Mouse (Mus musculus): ENCODE measurements around the gene Dffb. TPM values are rescaled to one million over a fixed set of nuclear protein-coding genes. Genes with fewer than 3 reads are reported as not detected.
A peak's percentile ranks its signal among the peaks of the same experiment; 100 is the strongest.

The Dffb gene
- total and polyA plus RNA-seq, 3 experiments, result 25.1 to 25.2 TPM; not detected in 1

- no peak for TF ChIP-seq E2F4 (IDR thresholded peaks at IDR 0.05; ENCODE audit: borderline replicate concordance, low read depth, low read length)
- no peak for TF ChIP-seq RCOR1 (IDR thresholded peaks at IDR 0.05; ENCODE audit: low read depth, low read length)
- no peak for TF ChIP-seq NELFE (IDR thresholded peaks at IDR 0.05; ENCODE audit: low read depth, low read length)
- no peak for TF ChIP-seq MAZ (IDR thresholded peaks at IDR 0.05; ENCODE audit: low read depth, low read length)
- no peak for TF ChIP-seq ZC3H11A (IDR thresholded peaks at IDR 0.05; ENCODE audit: low read depth, low read length)
- no peak for TF ChIP-seq TCF12 (IDR thresholded peaks at IDR 0.05; ENCODE audit: low read depth, low read length)
- no peak for TF ChIP-seq USF1 (IDR thresholded peaks at IDR 0.05; ENCODE audit: low read depth, low read length)
- no peak for TF ChIP-seq MYB (IDR thresholded peaks at IDR 0.05; ENCODE audit: low read depth, low read length)
- no peak for TF ChIP-seq POLR2A (IDR thresholded peaks at IDR 0.05; ENCODE audit: control insufficient read depth in 1 of 2, insufficient read depth in 1 of 2, low read depth in 1 of 2, low read length in 2 of 2, poor library complexity in 1 of 2)
- no peak for TF ChIP-seq ELF1 (IDR thresholded peaks at IDR 0.05; ENCODE audit: low read depth, low read length)
- TF ChIP-seq CTCF (IDR thresholded peaks at IDR 0.05 in 2 of 3, conservative IDR thresholded peaks at IDR 0.05 in 1 of 3; ENCODE audit: control insufficient read depth in 1 of 3, insufficient read depth in 1 of 3, low read depth in 2 of 3, low read length in 3 of 3, poor library complexity in 1 of 3, severe bottlenecking in 1 of 3), result 0 out of 6 replicates have a peak, but pooled peaks of 1 of the 3 experiments have one; percentile 6
- no peak for TF ChIP-seq ZNF384 (IDR thresholded peaks at IDR 0.05; ENCODE audit: low read depth, low read length)
- peak; percentile 1; the same call in 1 of the 2 replicates for TF ChIP-seq RAD21 (IDR thresholded peaks at IDR 0.05; ENCODE audit: low read depth, low read length)
- no peak for TF ChIP-seq CHD2 (IDR thresholded peaks at IDR 0.05; ENCODE audit: low read length)
- no peak for TF ChIP-seq GATA1 (IDR thresholded peaks at IDR 0.05; ENCODE audit: low read depth, low read length)
- TF ChIP-seq HCFC1 (IDR thresholded peaks at IDR 0.05; ENCODE audit: low read depth, low read length), result no peak
- H3K4me1 ChIP-seq (ENCODE audit: control insufficient read depth in 1 of 2, insufficient read depth in 2 of 2, low read length in 2 of 2), result no peaks in the 10 kb centered on the region
- no peaks in the 10 kb centered on the region for H3K36me3 ChIP-seq (ENCODE audit: control insufficient read depth in 1 of 2, insufficient read depth in 2 of 2, low read length in 2 of 2)
- no peak for DNase-seq (ENCODE audit: low read depth, low spot score)
- no peak overlapping the region for H3K4me3 ChIP-seq (ENCODE audit: control insufficient read depth in 1 of 2, insufficient read depth in 1 of 2, low read depth in 2 of 2, low read length in 2 of 2)
- H3K9me3 ChIP-seq (replicated peaks; ENCODE audit: insufficient read depth, low read length), result no peaks in the 10 kb centered on the region
- H3K9ac ChIP-seq (ENCODE audit: control insufficient read depth, low read depth, low read length, poor library complexity, severe bottlenecking), result no peak overlapping the region
- no peaks in the 10 kb centered on the region for H3K27me3 ChIP-seq (ENCODE audit: control insufficient read depth in 1 of 2, insufficient read depth in 2 of 2, low read length in 2 of 2)
- H3K27ac ChIP-seq (ENCODE audit: control insufficient read depth, low read depth, low read length), result no peak overlapping the region
- H3K79me2 ChIP-seq (ENCODE audit: control insufficient read depth, insufficient read depth, low read length, poor library complexity), result no peaks in the 10 kb centered on the region
These were observed 31.7 kb downstream of the Dffb start for GRCm38 (mm10) chr4:153943243-153943642.

GRCm38 (mm10) chr4:153929921-153930320, 45.0 kb downstream of the Dffb start:
- no peaks in the 10 kb centered on the region for H3K36me3 ChIP-seq (ENCODE audit: control insufficient read depth in 1 of 2, insufficient read depth in 2 of 2, low read length in 2 of 2)
- DNase-seq (ENCODE audit: low read depth, low spot score), result no peak
- no peaks in the 10 kb centered on the region for H3K4me1 ChIP-seq (ENCODE audit: control insufficient read depth in 1 of 2, insufficient read depth in 2 of 2, low read length in 2 of 2)
- no peak for TF ChIP-seq POLR2AphosphoS5 (IDR thresholded peaks at IDR 0.05; ENCODE audit: borderline replicate concordance, low read depth, low read length)
- TF ChIP-seq MAZ (IDR thresholded peaks at IDR 0.05; ENCODE audit: low read depth, low read length), result no peak
- TF ChIP-seq ETS1 (IDR thresholded peaks at IDR 0.05; ENCODE audit: low read depth, low read length), result no peak
- TF ChIP-seq MEF2A (IDR thresholded peaks at IDR 0.05; ENCODE audit: extremely low read depth, insufficient replicate concordance, low read depth, low read length, poor library complexity, severe bottlenecking), result no peak
- no peak for TF ChIP-seq GABPA (IDR thresholded peaks at IDR 0.05; ENCODE audit: low read depth, low read length)
- no peak for TF ChIP-seq TAL1 (IDR thresholded peaks at IDR 0.05; ENCODE audit: low read length)
- no peak for TF ChIP-seq GATA1 (IDR thresholded peaks at IDR 0.05; ENCODE audit: low read depth, low read length)
- TF ChIP-seq HCFC1 (IDR thresholded peaks at IDR 0.05; ENCODE audit: low read depth, low read length), result no peak
- TF ChIP-seq CHD1 (IDR thresholded peaks at IDR 0.05; ENCODE audit: low read depth, low read length), result no peak
- TF ChIP-seq SMC3 (IDR thresholded peaks at IDR 0.05; ENCODE audit: low read depth, low read length), result no peak
- TF ChIP-seq SIN3A (IDR thresholded peaks at IDR 0.05; ENCODE audit: low read length), result no peak
- no peak for TF ChIP-seq MAFK (IDR thresholded peaks at IDR 0.05; ENCODE audit: borderline replicate concordance, low read depth, low read length)
- TF ChIP-seq E2F4 (IDR thresholded peaks at IDR 0.05; ENCODE audit: borderline replicate concordance, low read depth, low read length), result no peak
- H3K27ac ChIP-seq (ENCODE audit: control insufficient read depth, low read depth, low read length), result no peak overlapping the region
- no peaks in the 10 kb centered on the region for H3K79me2 ChIP-seq (ENCODE audit: control insufficient read depth, insufficient read depth, low read length, poor library complexity)
- H3K9me3 ChIP-seq (replicated peaks; ENCODE audit: insufficient read depth, low read length), result no peaks in the 10 kb centered on the region
- no peak overlapping the region for H3K4me3 ChIP-seq (ENCODE audit: control insufficient read depth in 1 of 2, insufficient read depth in 1 of 2, low read depth in 2 of 2, low read length in 2 of 2)
- H3K9ac ChIP-seq (ENCODE audit: control insufficient read depth, low read depth, low read length, poor library complexity, severe bottlenecking), result no peak overlapping the region
- no peaks in the 10 kb centered on the region for H3K27me3 ChIP-seq (ENCODE audit: control insufficient read depth in 1 of 2, insufficient read depth in 2 of 2, low read length in 2 of 2)

All from MEL (cell line).